Mouse (Mus musculus) testis, postnatal 14 days (tissue): ENCODE results near the gene Chst3.
A peak's percentile ranks its signal among the peaks of the same experiment; 100 is the strongest.
"Not testable (repeated sequence)": the region's sequence is repeated elsewhere in the genome, so short reads cannot be mapped to it uniquely, and the experiment has no call there.

ENCODE experiments used
- DNase-seq: peaks from one replicate; pipeline ENCODE4 v3.0.0; 2021; ENCODE audit warnings: low spot score

Gene Chst3

GRCm38 (mm10) chr10:60197406-60197821, 21.6 kb downstream of the Chst3 start:
- DNase-seq: no peak

- DNase-seq: no peak
Measured at GRCm38 (mm10) chr10:60196971-60197370, 22.1 kb downstream of the Chst3 start.

GRCm38 (mm10) chr10:60195087-60195486, 24.0 kb downstream of the Chst3 start:
- no peak for DNase-seq

- DNase-seq: peak; percentile 46
Measured at GRCm38 (mm10) chr10:60193532-60194423, 25.3 kb downstream of the Chst3 start.

- DNase-seq: peak; percentile 59
Measured at GRCm38 (mm10) chr10:60191796-60192195, 27.3 kb downstream of the Chst3 start.

- no peak for DNase-seq
Measured at GRCm38 (mm10) chr10:60189534-60190186, 29.4 kb downstream of the Chst3 start.

GRCm38 (mm10) chr10:60186191-60186945, 32.7 kb downstream of the Chst3 start:
- peak; percentile 42 for DNase-seq

GRCm38 (mm10) chr10:60185023-60185709, 33.9 kb downstream of the Chst3 start:
- DNase-seq: no peak

GRCm38 (mm10) chr10:60175306-60175705, 43.8 kb downstream of the Chst3 start:
- DNase-seq: not testable (repeated sequence)

GRCm38 (mm10) chr10:60174506-60174905, 44.6 kb downstream of the Chst3 start:
- DNase-seq: no peak

- DNase-seq: peak; percentile 69
Measured at GRCm38 (mm10) chr10:60173035-60173434, 46.0 kb downstream of the Chst3 start.

- no peak for DNase-seq
Measured at GRCm38 (mm10) chr10:60172306-60172705, 46.8 kb downstream of the Chst3 start.

GRCm38 (mm10) chr10:60171368-60171767, 47.7 kb downstream of the Chst3 start:
- DNase-seq: no peak

GRCm38 (mm10) chr10:60170326-60171089, 48.6 kb downstream of the Chst3 start:
- DNase-seq: no peak

GRCm38 (mm10) chr10:60168960-60169359, 50.1 kb downstream of the Chst3 start:
- DNase-seq: no peak

GRCm38 (mm10) chr10:60168306-60168705, 50.8 kb downstream of the Chst3 start:
- DNase-seq: no peak

GRCm38 (mm10) chr10:60166068-60166467, 53.0 kb downstream of the Chst3 start:
- no peak for DNase-seq

- DNase-seq: no peak
Measured at GRCm38 (mm10) chr10:60164869-60165268, 54.2 kb downstream of the Chst3 start.

- no peak for DNase-seq
Measured at GRCm38 (mm10) chr10:60162973-60163255, 56.1 kb downstream of the Chst3 start.

- not testable (repeated sequence) for DNase-seq
Measured at GRCm38 (mm10) chr10:60162184-60162972, 56.7 kb downstream of the Chst3 start.
